Mouse (Mus musculus) ES-E14 (cell line): ENCODE results near the gene Lbh. TPM values are rescaled to one million over a fixed set of nuclear protein-coding genes. Genes with fewer than 3 reads are reported as not detected.

Experiments used
- DNase-seq: peaks from one replicate; pipeline ENCODE4 v3.0.0-alpha.2; 2013; ENCODE audit warnings: low read depth, low spot score
- H3K27ac ChIP-seq: 2 replicates; pipeline ENCODE4 v1.5.1; 2012; ENCODE audit warnings: low read depth, mild to moderate bottlenecking, low read length, moderate library complexity, mixed read lengths; ENCODE audit not compliant: poor library complexity, insufficient read depth, severe bottlenecking
- H3K36me3 ChIP-seq: 2 replicates; pipeline ENCODE4 v1.6.1; 2012; ENCODE audit warnings: mild to moderate bottlenecking, low read length, moderate library complexity, mixed read lengths; ENCODE audit not compliant: control insufficient read depth, poor library complexity, insufficient read depth, severe bottlenecking
- H3K4me1 ChIP-seq, 2 experiments: fragments of 150-350 bp in 1 of 2; sonication (generic) in 1 of 2; 2 replicates each; pipeline ENCODE4 v1.6.1; 2012; ENCODE audit warnings: low read length in 2 of 2, mild to moderate bottlenecking in 1 of 2, mixed read lengths in 1 of 2; ENCODE audit not compliant: control insufficient read depth in 2 of 2, insufficient read depth in 2 of 2, poor library complexity in 1 of 2
- H3K4me3 ChIP-seq, 2 experiments: fragments of 150-350 bp in 1 of 2; sonication (generic) in 1 of 2; 2 replicates each; pipeline ENCODE4 v1.5.1; 2012; ENCODE audit warnings: low read length in 2 of 2, low read depth in 1 of 2, mild to moderate bottlenecking in 1 of 2, mixed read lengths in 1 of 2; ENCODE audit not compliant: insufficient read depth in 1 of 2, poor library complexity in 1 of 2, severe bottlenecking in 1 of 2
- H3K9ac ChIP-seq: 2 replicates; pipeline ENCODE4 v1.6.1; 2012; ENCODE audit warnings: low read depth, mild to moderate bottlenecking, low read length, mixed read lengths; ENCODE audit not compliant: poor library complexity, insufficient read depth, severe bottlenecking
- H3K9me3 ChIP-seq: fragments of 150-350 bp; sonication (generic); 2 replicates; pipeline ENCODE4 v1.6.1; 2012; ENCODE audit warnings: low read depth, mild to moderate bottlenecking, low read length; ENCODE audit not compliant: control insufficient read depth, insufficient read depth
- CHD2 ChIP-seq: IDR thresholded peaks from 2 replicates; pipeline ENCODE4 v1.6.1; 2014; ENCODE audit warnings: mild to moderate bottlenecking, low read depth, low read length, inconsistent platforms
- HCFC1 ChIP-seq: IDR thresholded peaks from 2 replicates; pipeline ENCODE4 v1.6.1; 2012; ENCODE audit warnings: low read length, inconsistent platforms, borderline replicate concordance; ENCODE audit not compliant: insufficient read depth
- MAFK ChIP-seq: IDR thresholded peaks from 2 replicates; pipeline ENCODE4 v1.6.1; 2014; ENCODE audit warnings: mild to moderate bottlenecking, low read depth, low read length, inconsistent platforms; ENCODE audit not compliant: insufficient read depth
- ZC3H11A ChIP-seq: IDR thresholded peaks from 2 replicates; pipeline ENCODE4 v1.6.1; 2012; ENCODE audit warnings: low read depth, mild to moderate bottlenecking, inconsistent platforms, low read length, borderline replicate concordance
- ZNF384 ChIP-seq: IDR thresholded peaks from 2 replicates; pipeline ENCODE4 v1.6.1; 2012; ENCODE audit warnings: low read depth, low read length, inconsistent platforms
- in situ Hi-C, 2 experiments: fragments of 600-800 bp; cut with MboI; formaldehyde crosslinking; loops; one replicate each; pipeline ENCODE4 v1.15.1; 2025; ENCODE audit warnings: low sequenced_read_pairs in 2 of 2, inconsistent platforms in 1 of 2; ENCODE audit not compliant: unreplicated experiment in 2 of 2
- total RNA-seq: library from RNA; depleted of rRNA; stranded (reverse); fragments of 300-350 nt; gene quantifications from 2 replicates; pipeline ENCODE4 v1.2.3, GENCODE M21; 2012

Gene Lbh
- total RNA-seq, 1 experiment, result 5.2 TPM

DNA sequence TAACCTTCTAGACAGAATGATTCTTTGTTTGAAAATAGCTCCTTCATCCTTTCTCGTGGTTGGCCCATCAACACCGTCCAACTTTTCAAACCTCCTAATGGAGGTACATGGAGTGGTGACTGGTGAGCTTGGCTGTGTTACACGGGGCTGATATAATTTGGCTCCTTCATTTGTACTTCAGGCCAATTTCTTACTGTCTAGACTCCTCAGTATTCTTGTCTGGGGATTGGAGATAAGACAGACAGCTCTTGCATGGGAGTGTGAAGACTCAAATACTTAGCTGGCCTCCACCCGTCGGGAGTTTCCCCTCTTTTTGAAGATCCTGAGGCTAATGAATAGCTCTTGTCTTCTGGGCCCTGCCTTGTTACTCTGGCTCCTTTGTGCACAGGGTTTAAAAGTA, 26.3 kb downstream of the Lbh start:
- in situ Hi-C loops, result no loop called here
- Histone ChIP-seq H3K9me3 (no peaks in the 10 kb centered on the region), H3K9ac (no peak overlapping the region), H3K27ac (no peak overlapping the region), H3K36me3 (no peaks in the 10 kb centered on the region), H3K4me3 (no peak overlapping the region), H3K4me1 (no peaks in the 10 kb centered on the region)
- DNase-seq, result no peak
- TF ChIP-seq CHD2, result no peak
- TF ChIP-seq ZC3H11A, result no peak
- TF ChIP-seq HCFC1, result no peak
- no peak for TF ChIP-seq MAFK

DNA sequence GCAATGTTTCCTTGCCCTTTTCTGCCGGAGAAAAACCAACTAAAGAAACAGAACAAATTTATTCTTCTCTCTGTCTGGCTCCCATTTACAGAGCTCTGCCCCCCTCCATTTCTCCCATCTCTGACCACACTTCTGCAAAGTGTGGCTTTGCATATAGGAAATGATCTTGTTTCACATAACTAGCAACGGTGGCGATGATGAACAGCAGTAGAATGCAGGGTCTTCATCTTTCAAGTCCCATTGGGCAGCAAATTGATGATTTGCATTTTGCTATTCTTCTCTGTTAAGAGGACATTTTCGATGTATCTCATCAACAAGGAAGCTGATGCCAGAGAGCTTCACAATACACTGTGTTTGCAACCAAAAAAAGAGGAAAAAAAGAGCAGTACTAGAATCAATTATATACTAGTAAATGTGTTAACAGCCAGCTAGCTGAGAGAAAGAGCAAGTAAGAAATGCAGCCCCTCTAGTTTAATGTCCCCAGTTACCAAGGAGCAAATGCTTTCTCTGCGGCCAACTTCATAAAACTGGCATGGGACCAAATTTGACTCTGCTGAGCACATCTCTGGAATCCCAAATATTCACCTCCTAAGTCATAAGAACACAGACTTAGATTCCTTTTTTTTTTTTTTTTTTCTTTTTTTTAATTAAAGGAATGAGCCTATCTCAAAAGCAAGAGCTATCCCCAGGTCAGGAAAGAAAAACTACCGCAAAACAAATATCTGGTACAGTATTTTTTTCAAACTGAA, 29.2 kb downstream of the Lbh start:
- no peak overlapping the region for H3K4me3 ChIP-seq
- H3K27ac ChIP-seq, result no peak overlapping the region
- H3K9ac ChIP-seq, result no peak overlapping the region
- H3K4me1 ChIP-seq, result no peaks in the 10 kb centered on the region
- in situ Hi-C loops, result no loop called here
- TF ChIP-seq ZNF384, result no peak
- no peak for TF ChIP-seq ZC3H11A
- no peak for TF ChIP-seq CHD2
- no peak for TF ChIP-seq HCFC1
- TF ChIP-seq MAFK, result no peak
- no peaks in the 10 kb centered on the region for H3K36me3 ChIP-seq
- no peaks in the 10 kb centered on the region for H3K9me3 ChIP-seq
- no peak for DNase-seq

DNA sequence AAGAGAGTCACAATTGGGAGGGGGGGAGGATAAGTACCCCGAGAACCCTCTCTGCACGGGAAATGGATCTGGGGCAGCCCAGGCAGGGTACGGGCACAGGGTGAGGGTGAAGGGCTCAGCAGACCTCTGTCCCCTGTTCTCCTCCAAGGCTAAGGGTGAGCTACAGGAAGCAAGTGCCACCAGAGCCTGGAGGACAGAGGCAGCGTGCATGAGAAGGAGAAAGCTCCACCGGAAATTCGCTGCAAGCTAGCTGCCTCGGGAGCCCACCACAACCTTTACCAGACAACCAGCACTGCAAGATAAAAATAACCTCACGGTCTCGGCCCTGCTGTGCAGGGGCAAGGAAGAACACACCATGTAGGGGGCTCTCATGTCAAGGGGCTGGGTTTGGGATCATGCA, 30.0 kb downstream of the Lbh start:
- DNase-seq, result no peak
- Histone ChIP-seq H3K27ac (no peak overlapping the region), H3K4me3 (no peak overlapping the region), H3K4me1 (no peaks in the 10 kb centered on the region), H3K9me3 (no peaks in the 10 kb centered on the region), H3K9ac (no peak overlapping the region), H3K36me3 (no peaks in the 10 kb centered on the region)
- TF ChIP-seq HCFC1 (no peak), ZC3H11A (no peak), CHD2 (no peak), ZNF384 (no peak), MAFK (no peak)
- in situ Hi-C loops, result no loop called here

DNA sequence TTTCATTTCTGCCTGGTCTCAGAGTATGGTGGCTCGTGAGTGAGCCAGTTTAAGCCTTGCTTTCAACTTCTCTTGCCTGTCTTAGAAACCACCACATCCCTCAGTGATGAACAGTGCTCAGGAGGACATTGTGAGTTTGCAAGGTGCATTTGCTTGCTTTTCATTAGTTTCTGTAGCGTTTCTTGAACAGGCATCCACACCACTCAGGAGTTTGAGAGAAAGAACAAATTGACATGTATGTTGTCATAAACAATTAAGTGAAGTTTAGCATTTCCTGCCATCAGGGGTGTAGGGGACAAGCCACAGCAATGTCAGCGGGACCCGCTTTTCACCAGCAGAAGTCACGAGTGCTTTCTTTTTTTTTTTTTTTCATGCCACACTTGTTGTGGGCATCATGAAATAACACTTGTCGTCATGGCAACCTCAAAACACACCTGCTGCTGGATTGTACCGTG, 31.2 kb downstream of the Lbh start:
- H3K27ac ChIP-seq, result no peak overlapping the region
- TF ChIP-seq ZNF384 (no peak), CHD2 (no peak), HCFC1 (no peak), MAFK (no peak), ZC3H11A (no peak)

DNA sequence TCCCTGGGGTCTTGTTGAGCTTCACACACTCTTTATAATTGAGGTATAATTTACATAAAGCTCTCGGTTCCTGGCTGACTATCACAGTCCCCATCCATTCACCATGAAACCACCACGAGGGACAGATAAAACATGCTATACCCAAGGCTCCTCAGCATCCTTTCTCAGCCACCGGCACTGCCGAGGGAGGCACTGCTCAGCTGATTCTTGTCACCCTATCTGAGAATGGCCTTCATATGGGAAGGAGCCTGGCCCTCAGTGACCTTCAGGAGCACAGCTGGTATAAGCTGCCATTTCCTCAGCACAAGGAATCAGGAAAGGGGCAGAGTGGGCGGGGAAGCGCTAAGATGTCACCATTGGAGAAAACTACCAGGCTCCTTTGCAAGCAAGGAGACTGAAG, 33.2 kb downstream of the Lbh start:
- no peak for DNase-seq
- in situ Hi-C loops, result no loop called here
- TF ChIP-seq CHD2, result no peak
- no peak for TF ChIP-seq ZNF384
- TF ChIP-seq ZC3H11A, result no peak
- no peak for TF ChIP-seq HCFC1
- no peak for TF ChIP-seq MAFK
- Histone ChIP-seq H3K9ac (no peak overlapping the region), H3K27ac (no peak overlapping the region), H3K4me3 (no peak overlapping the region), H3K36me3 (no peaks in the 10 kb centered on the region), H3K9me3 (no peaks in the 10 kb centered on the region), H3K4me1 (no peaks in the 10 kb centered on the region)

More for the DNA sequence above, 31.2 kb downstream of the Lbh start:
- Histone ChIP-seq H3K9ac (no peak overlapping the region), H3K4me1 (no peaks in the 10 kb centered on the region), H3K9me3 (no peaks in the 10 kb centered on the region), H3K36me3 (no peaks in the 10 kb centered on the region), H3K4me3 (no peak overlapping the region)
- no peak for DNase-seq
- in situ Hi-C loops, result no loop called here
